Mouse (Mus musculus) MEL (cell line): ENCODE measurements around the gene Dusp2. TPM values are rescaled to one million over a fixed set of nuclear protein-coding genes. Genes with fewer than 3 reads are reported as not detected.

Source experiments
- DNase-seq: peaks from one replicate; pipeline ENCODE4 v3.0.0; 2011; ENCODE audit warnings: low read depth, low spot score
- H3K27ac ChIP-seq: 2 replicates; pipeline ENCODE4 v1.5.1; 2012; ENCODE audit warnings: low read depth, mild to moderate bottlenecking, control low read depth, low read length, moderate library complexity; ENCODE audit not compliant: control insufficient read depth
- H3K27me3 ChIP-seq, 2 experiments: fragments of 150-350 bp in 1 of 2; sonication (generic) in 1 of 2; 2 replicates each; pipeline ENCODE4 v1.6.1; 2012; ENCODE audit warnings: low read length in 2 of 2, mild to moderate bottlenecking in 2 of 2, improper control_type of control experiment in 1 of 2, moderate library complexity in 1 of 2; ENCODE audit not compliant: insufficient read depth in 2 of 2, control insufficient read depth in 1 of 2
- H3K36me3 ChIP-seq, 2 experiments: 2 replicates each; pipeline ENCODE4 v1.6.1; 2012 to 2014; ENCODE audit warnings: low read length in 2 of 2, improper control_type of control experiment in 1 of 2, inconsistent platforms in 1 of 2, mild to moderate bottlenecking in 1 of 2; ENCODE audit not compliant: insufficient read depth in 2 of 2, control insufficient read depth in 1 of 2
- H3K4me1 ChIP-seq, 2 experiments: fragments of 150-350 bp in 1 of 2; sonication (generic) in 1 of 2; 2 replicates each; pipeline ENCODE4 v1.6.1; 2012; ENCODE audit warnings: low read length in 2 of 2, improper control_type of control experiment in 1 of 2, mild to moderate bottlenecking in 1 of 2; ENCODE audit not compliant: insufficient read depth in 2 of 2, control insufficient read depth in 1 of 2
- H3K4me3 ChIP-seq, 2 experiments: fragments of 150-350 bp in 1 of 2; sonication (generic) in 1 of 2; 2 replicates each; pipeline ENCODE4 v1.5.1; 2012; ENCODE audit warnings: low read depth in 2 of 2, low read length in 2 of 2, mild to moderate bottlenecking in 2 of 2, moderate library complexity in 2 of 2, control low read depth in 1 of 2, improper control_type of control experiment in 1 of 2; ENCODE audit not compliant: control insufficient read depth in 1 of 2, insufficient read depth in 1 of 2
- H3K79me2 ChIP-seq: 2 replicates; pipeline ENCODE4 v1.6.1; 2012; ENCODE audit warnings: mild to moderate bottlenecking, low read length, moderate library complexity; ENCODE audit not compliant: control insufficient read depth, poor library complexity, insufficient read depth
- H3K9ac ChIP-seq: 2 replicates; pipeline ENCODE4 v1.6.1; 2012; ENCODE audit warnings: low read depth, mild to moderate bottlenecking, control low read depth, low read length, moderate library complexity; ENCODE audit not compliant: control insufficient read depth, poor library complexity, severe bottlenecking
- H3K9me3 ChIP-seq: fragments of 150-350 bp; sonication (generic); replicated peaks from 2 replicates; pipeline ENCODE4 v1.6.1; 2012; ENCODE audit warnings: mild to moderate bottlenecking, low read length, improper control_type of control experiment, moderate library complexity; ENCODE audit not compliant: insufficient read depth
- CHD2 ChIP-seq: IDR thresholded peaks from 2 replicates; pipeline ENCODE4 v1.6.1; 2011; ENCODE audit warnings: low read length, improper control_type of control experiment
- EP300 ChIP-seq, 2 experiments: IDR thresholded peaks; 2 replicates each; pipeline ENCODE4 v1.6.1; 2011; ENCODE audit warnings: improper control_type of control experiment in 2 of 2, low read length in 2 of 2, low read depth in 1 of 2, mild to moderate bottlenecking in 1 of 2
- GABPA ChIP-seq: IDR thresholded peaks from 2 replicates; pipeline ENCODE4 v1.6.1; 2012; ENCODE audit warnings: low read depth, mild to moderate bottlenecking, inconsistent platforms, low read length, improper control_type of control experiment, moderate library complexity
- GATA1 ChIP-seq: IDR thresholded peaks from 2 replicates; pipeline ENCODE4 v1.6.1; 2011; ENCODE audit warnings: low read depth, low read length, improper control_type of control experiment
- HCFC1 ChIP-seq: IDR thresholded peaks from 2 replicates; pipeline ENCODE4 v1.6.1; 2012; ENCODE audit warnings: low read depth, mild to moderate bottlenecking, inconsistent platforms, low read length, improper control_type of control experiment, moderate library complexity
- JUND ChIP-seq: IDR thresholded peaks from 2 replicates; pipeline ENCODE4 v1.6.1; 2011; ENCODE audit warnings: low read depth, mild to moderate bottlenecking, improper control_type of control experiment, low read length
- KAT2A ChIP-seq: conservative IDR thresholded peaks from 2 replicates; pipeline ENCODE4 v1.6.1; 2012; ENCODE audit warnings: low read depth, low read length, improper control_type of control experiment, inconsistent platforms
- MAFK ChIP-seq: IDR thresholded peaks from 2 replicates; pipeline ENCODE4 v1.6.1; 2011; ENCODE audit warnings: low read depth, mild to moderate bottlenecking, low read length, improper control_type of control experiment, borderline replicate concordance
- MAX ChIP-seq: IDR thresholded peaks from 2 replicates; pipeline ENCODE4 v1.6.1; 2011; ENCODE audit warnings: low read length, improper control_type of control experiment
- MAZ ChIP-seq: IDR thresholded peaks from 2 replicates; pipeline ENCODE4 v1.6.1; 2012; ENCODE audit warnings: low read depth, mild to moderate bottlenecking, inconsistent platforms, low read length, improper control_type of control experiment
- MXI1 ChIP-seq: IDR thresholded peaks from 2 replicates; pipeline ENCODE4 v1.6.1; 2011; ENCODE audit warnings: mild to moderate bottlenecking, low read depth, low read length, improper control_type of control experiment
- MYB ChIP-seq: IDR thresholded peaks from 2 replicates; pipeline ENCODE4 v1.6.1; 2011; ENCODE audit warnings: mild to moderate bottlenecking, low read depth, low read length, improper control_type of control experiment
- MYC ChIP-seq: IDR thresholded peaks from 2 replicates; pipeline ENCODE4 v1.6.1; 2011; ENCODE audit warnings: low read depth, mild to moderate bottlenecking, low read length, improper control_type of control experiment, moderate library complexity
- NELFE ChIP-seq: IDR thresholded peaks from 2 replicates; pipeline ENCODE4 v1.6.1; 2011; ENCODE audit warnings: low read depth, low read length, improper control_type of control experiment
- NRF1 ChIP-seq: IDR thresholded peaks from 2 replicates; pipeline ENCODE4 v1.6.1; 2014; ENCODE audit warnings: low read depth, mild to moderate bottlenecking, inconsistent platforms, low read length, improper control_type of control experiment, moderate library complexity; ENCODE audit not compliant: poor library complexity, insufficient read depth, severe bottlenecking
- POLR2AphosphoS2 ChIP-seq: IDR thresholded peaks from 2 replicates; pipeline ENCODE4 v1.6.1; 2011; ENCODE audit warnings: low read length, improper control_type of control experiment
- POLR2AphosphoS5 ChIP-seq: IDR thresholded peaks from 2 replicates; pipeline ENCODE4 v1.6.1; 2012; ENCODE audit warnings: low read depth, borderline replicate concordance, mild to moderate bottlenecking, inconsistent platforms, low read length, moderate library complexity, mixed read lengths
- RAD21 ChIP-seq: IDR thresholded peaks from 2 replicates; pipeline ENCODE4 v1.6.1; 2011; ENCODE audit warnings: mild to moderate bottlenecking, low read depth, low read length, improper control_type of control experiment
- SIN3A ChIP-seq: IDR thresholded peaks from 2 replicates; pipeline ENCODE4 v1.6.1; 2012; ENCODE audit warnings: low read length, improper control_type of control experiment, inconsistent platforms
- SMC3 ChIP-seq: IDR thresholded peaks from 2 replicates; pipeline ENCODE4 v1.6.1; 2011; ENCODE audit warnings: low read depth, low read length, improper control_type of control experiment
- TAL1 ChIP-seq: IDR thresholded peaks from 2 replicates; pipeline ENCODE4 v1.6.1; 2012; ENCODE audit warnings: mild to moderate bottlenecking, inconsistent platforms, low read length, moderate library complexity, mixed read lengths
- TBP ChIP-seq: IDR thresholded peaks from 2 replicates; pipeline ENCODE4 v1.8.0; 2011; ENCODE audit warnings: low read depth, low read length, improper control_type of control experiment
- USF2 ChIP-seq, 2 experiments: IDR thresholded peaks; 2 replicates each; pipeline ENCODE4 v1.6.1; 2011 to 2012; ENCODE audit warnings: improper control_type of control experiment in 2 of 2, low read length in 2 of 2, borderline replicate concordance in 1 of 2, inconsistent platforms in 1 of 2, low read depth in 1 of 2, mild to moderate bottlenecking in 1 of 2; ENCODE audit not compliant: insufficient read depth in 1 of 2
- ZC3H11A ChIP-seq: IDR thresholded peaks from 2 replicates; pipeline ENCODE4 v1.6.1; 2012; ENCODE audit warnings: low read depth, mild to moderate bottlenecking, inconsistent platforms, low read length, improper control_type of control experiment
- ZNF384 ChIP-seq: IDR thresholded peaks from 2 replicates; pipeline ENCODE4 v1.6.1; 2012; ENCODE audit warnings: low read depth, mild to moderate bottlenecking, inconsistent platforms, low read length, improper control_type of control experiment
- polyA plus RNA-seq, 2 experiments: library from polyadenylated mRNA; stranded (reverse) in 1 of 2; unstranded in 1 of 2; fragments of >175 nt in 1 of 2; fragments of >200 nt in 1 of 2; gene quantifications; 2 replicates each; pipeline versions ENCODE4 v1.2.1 to v1.2.4; 2012; ENCODE audit warnings: low replicate concordance in 2 of 2, low read depth in 1 of 2; ENCODE audit not compliant: insufficient read length in 2 of 2, insufficient read depth in 1 of 2, missing spikeins in 1 of 2
- total RNA-seq: library from RNA; depleted of rRNA; stranded (reverse); fragments of 300-350 nt; gene quantifications from 2 replicates; pipeline ENCODE4 v1.2.3, GENCODE M21; 2012

The Dusp2 gene
- total and polyA plus RNA-seq, 3 experiments: 10.4 to 11.6 TPM; not detected in 1

GRCm38 (mm10) chr2:127323667-127324066, 12.3 kb upstream of the Dusp2 start:
- TF ChIP-seq MAFK (no peak), ZNF384 (no peak), NELFE (no peak), POLR2AphosphoS2 (no peak), CHD2 (no peak), GATA1 (no peak)
- Histone ChIP-seq H3K27ac (no peak overlapping the region), H3K4me3 (no peak overlapping the region), H3K9me3 (no peaks in the 10 kb centered on the region), H3K79me2 (no peaks in the 10 kb centered on the region), H3K9ac (no peak overlapping the region), H3K27me3 (no peaks in the 10 kb centered on the region), H3K36me3 (no peaks in the 10 kb centered on the region), H3K4me1 (peaks cover 0 to 11% of the 10 kb centered on the region in 2 experiments; a peak in 2 of 4 replicates)
- no peak for DNase-seq

GRCm38 (mm10) chr2:127324456-127324855, 11.5 kb upstream of the Dusp2 start:
- no peaks in the 10 kb centered on the region for H3K27me3 ChIP-seq
- H3K79me2 ChIP-seq: no peaks in the 10 kb centered on the region
- H3K4me1 ChIP-seq: peaks cover 5 to 18% of the 10 kb centered on the region in 2 experiments; a peak in 3 of 4 replicates
- no peak overlapping the region for H3K27ac ChIP-seq
- TF ChIP-seq JUND: no peak
- TF ChIP-seq NRF1: no peak
- TF ChIP-seq RAD21: no peak
- no peak for TF ChIP-seq HCFC1
- TF ChIP-seq POLR2AphosphoS2: no peak
- no peak for TF ChIP-seq MXI1
- H3K36me3 ChIP-seq: no peaks in the 10 kb centered on the region
- no peak for DNase-seq
- H3K9ac ChIP-seq: no peak overlapping the region
- H3K4me3 ChIP-seq: no peak overlapping the region
- H3K9me3 ChIP-seq: no peaks in the 10 kb centered on the region

- H3K27me3 ChIP-seq: no peaks in the 10 kb centered on the region
- H3K9me3 ChIP-seq: no peaks in the 10 kb centered on the region
- no peak overlapping the region for H3K27ac ChIP-seq
- no peak overlapping the region for H3K4me3 ChIP-seq
- no peak overlapping the region for H3K9ac ChIP-seq
- H3K79me2 ChIP-seq: no peaks in the 10 kb centered on the region
- peak; percentile 71 for DNase-seq
- H3K4me1 ChIP-seq: peaks cover 5 to 18% of the 10 kb centered on the region in 2 experiments; a peak in 3 of 4 replicates
- no peaks in the 10 kb centered on the region for H3K36me3 ChIP-seq
- no peak for TF ChIP-seq MXI1
- TF ChIP-seq SIN3A: no peak; the same call in 1 of the 2 replicates
- TF ChIP-seq MAX: no peak
- no peak for TF ChIP-seq CHD2
- no peak for TF ChIP-seq SMC3
- TF ChIP-seq USF2 (IDR thresholded peaks at IDR 0.05; ENCODE audit: borderline replicate concordance in 1 of 2, insufficient read depth in 1 of 2, low read depth in 1 of 2, low read length in 2 of 2): no peak
- TF ChIP-seq EP300 (IDR thresholded peaks at IDR 0.05; ENCODE audit: low read depth in 1 of 2, low read length in 2 of 2): peak; percentile 68 to 86
- no peak for TF ChIP-seq POLR2AphosphoS2
- no peak for TF ChIP-seq MAZ
- TF ChIP-seq MYB: no peak
- TF ChIP-seq ZC3H11A: no peak
- no peak for TF ChIP-seq KAT2A
- TF ChIP-seq TBP: no peak
- no peak for TF ChIP-seq GABPA
- no peak for TF ChIP-seq MYC
- no peak for TF ChIP-seq POLR2AphosphoS5
- TF ChIP-seq TAL1: peak; percentile 82
Observed at GRCm38 (mm10) chr2:127328090-127328851, 7.7 kb upstream of the Dusp2 start.
